Mouse (Mus musculus) limb, embryonic 15.5 days (tissue): ENCODE data around the gene Isoc2b. TPM values are rescaled to one million over a fixed set of nuclear protein-coding genes. Genes with fewer than 3 reads are reported as not detected.

Experiments
- polyA plus RNA-seq: library from polyadenylated mRNA; unstranded; fragments of >200 nt; fragmentation: Nextera tagmentation; extraction: Ambion mirVana; gene quantifications from 2 replicates; pipeline ENCODE4 v1.2.1, GENCODE M21; 2015

Gene Isoc2b
- polyA plus RNA-seq, 1 experiment from 2014 or later, result 12.7 TPM

Other genes starting within 250 kb of the Isoc2b start
- 0.52 and 0.99 TPM in 2 replicates for gene Tmem86b, start 238.8 kb downstream of the Isoc2b start, polyA plus RNA-seq
- 6.4 and 7.0 TPM in 2 replicates for gene Ppp6r1, start 211.2 kb downstream of the Isoc2b start, polyA plus RNA-seq
- gene Hspbp1, start 185.2 kb downstream of the Isoc2b start, polyA plus RNA-seq, result 81.3 and 85.8 TPM in 2 replicates
- gene Brsk1, start 179.7 kb downstream of the Isoc2b start, polyA plus RNA-seq, result 1.00 and 1.2 TPM in 2 replicates
- gene Tmem150b, start 145.0 kb downstream of the Isoc2b start, polyA plus RNA-seq, result 0.22 and 0.29 TPM in 2 replicates
- 46.2 and 50.0 TPM in 2 replicates for gene Kmt5c, start 130.1 kb downstream of the Isoc2b start, polyA plus RNA-seq
- 44.4 and 51.0 TPM in 2 replicates for gene Cox6b2, start 117.2 kb downstream of the Isoc2b start, polyA plus RNA-seq
- not detected in 2 replicates for gene Fam71e2, start 99.0 kb downstream of the Isoc2b start, polyA plus RNA-seq
- gene Il11, start 87.4 kb downstream of the Isoc2b start, polyA plus RNA-seq, result 0.49 and 0.63 TPM in 2 replicates
- 0.38 and 0.68 TPM in 2 replicates for gene Tmem190, start 87.3 kb downstream of the Isoc2b start, polyA plus RNA-seq
- gene Tmem238, start 80.6 kb downstream of the Isoc2b start, polyA plus RNA-seq, result 14.1 and 15.7 TPM in 2 replicates
- 298 and 362 TPM in 2 replicates for gene Rpl28, start 77.4 kb downstream of the Isoc2b start, polyA plus RNA-seq
- 270 and 282 TPM in 2 replicates for gene Ube2s, start 57.7 kb downstream of the Isoc2b start, polyA plus RNA-seq
- gene Shisa7, start 25.6 kb downstream of the Isoc2b start, polyA plus RNA-seq, result 0.32 and 0.46 TPM in 2 replicates
- 0.86 and 1.0 TPM in 2 replicates for gene Isoc2a, start 6.9 kb upstream of the Isoc2b start, polyA plus RNA-seq
- 0.17 TPM in 1 of 2 replicates, not detected in the other for gene Gm36210, start 36.3 kb upstream of the Isoc2b start, polyA plus RNA-seq
- gene Zfp628, start 45.0 kb upstream of the Isoc2b start, polyA plus RNA-seq, result 3.4 TPM in 2 replicates
- 2.5 and 3.7 TPM in 2 replicates for gene Nat14, start 51.8 kb upstream of the Isoc2b start, polyA plus RNA-seq
- 15.6 and 21.9 TPM in 2 replicates for gene Ssc5d, start 55.5 kb upstream of the Isoc2b start, polyA plus RNA-seq
- 0.73 and 0.74 TPM in 2 replicates for gene Sbk2, start 94.1 kb upstream of the Isoc2b start, polyA plus RNA-seq
- not detected in 2 replicates for gene Sbk3, start 100.9 kb upstream of the Isoc2b start, polyA plus RNA-seq
- 25.4 and 29.1 TPM in 2 replicates for gene Zfp579, start 125.9 kb upstream of the Isoc2b start, polyA plus RNA-seq
- gene Zfp524, start 144.2 kb upstream of the Isoc2b start, polyA plus RNA-seq, result 14.5 and 15.0 TPM in 2 replicates
- gene Fiz1, start 144.4 kb upstream of the Isoc2b start, polyA plus RNA-seq, result 37.7 and 38.6 TPM in 2 replicates
- 1.7 TPM in 1 of 2 replicates, not detected in the other for gene Gm44973, start 145.2 kb upstream of the Isoc2b start, polyA plus RNA-seq
- gene Zfp865, start 150.1 kb upstream of the Isoc2b start, polyA plus RNA-seq, result 4.9 and 6.3 TPM in 2 replicates
- 31.0 and 37.3 TPM in 2 replicates for gene Ccdc106, start 150.3 kb upstream of the Isoc2b start, polyA plus RNA-seq
- not detected in 2 replicates for gene 4632433K11Rik, start 163.9 kb upstream of the Isoc2b start, polyA plus RNA-seq
- 5.9 and 7.1 TPM in 2 replicates for gene Zfp784, start 168.2 kb upstream of the Isoc2b start, polyA plus RNA-seq
- 32.0 and 33.8 TPM in 2 replicates for gene Zfp580, start 181.3 kb upstream of the Isoc2b start, polyA plus RNA-seq
- gene U2af2, start 191.9 kb upstream of the Isoc2b start, polyA plus RNA-seq, result 103 and 117 TPM in 2 replicates
- 59.8 and 63.0 TPM in 2 replicates for gene Epn1, start 210.0 kb upstream of the Isoc2b start, polyA plus RNA-seq
- not detected in 2 replicates for gene Rfpl4, start 246.7 kb upstream of the Isoc2b start, polyA plus RNA-seq